Mouse (Mus musculus) cerebellum, adult 9-11 months (tissue): ENCODE measurements around the gene Sugp2.
A peak's percentile ranks its signal among the peaks of the same experiment; 100 is the strongest.
"Not testable (repeated sequence)": the region's sequence is repeated elsewhere in the genome, so short reads cannot be mapped to it uniquely, and the experiment has no call there.

Experiments used
- DNase-seq: peaks from one replicate; pipeline ENCODE4 v3.0.0; 2022

Gene Sugp2

DNA sequence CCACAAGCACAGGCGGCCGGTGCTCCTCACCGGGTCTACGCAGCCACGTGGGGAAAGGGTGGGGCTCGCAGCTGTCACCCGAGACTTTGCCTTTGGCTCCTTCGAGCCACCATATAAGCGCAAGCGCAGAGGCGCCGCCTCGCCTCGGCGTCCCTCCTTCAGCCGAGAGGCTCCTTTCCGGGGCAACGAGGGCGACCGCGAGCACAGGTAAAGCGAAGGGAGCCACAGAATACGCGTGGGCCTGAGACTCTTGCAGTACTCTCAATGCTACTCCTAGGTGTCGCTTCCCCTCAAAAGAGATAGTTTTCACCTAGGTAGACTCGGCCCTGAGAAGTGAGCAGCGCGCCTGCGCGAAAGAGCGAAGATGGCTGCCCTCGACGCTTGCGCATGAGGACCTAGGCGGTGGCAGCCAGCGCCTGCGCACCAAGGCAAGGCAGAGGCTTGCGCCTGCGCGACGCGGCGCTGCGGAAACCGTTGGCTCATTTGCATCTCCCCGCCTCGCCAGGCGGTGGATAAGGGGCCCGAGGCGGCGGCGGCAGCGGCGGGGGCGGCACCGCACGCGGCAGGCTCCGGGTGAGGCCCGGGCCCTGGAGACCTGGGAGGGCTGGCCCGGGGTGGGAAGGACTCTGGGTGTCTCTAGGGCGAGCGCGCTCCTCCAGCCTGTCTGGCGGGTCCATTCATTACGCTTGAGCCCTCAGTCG is at the start of gene Sugp2, which contains the start of gene Armc6:
Gene Sugp2 (plus strand): TSS at position 147 of the 701 bp plus-strand sequence.
Gene Armc6 (minus strand): TSS at position 387 of the 701 bp plus-strand sequence.
- peak; percentile 97 for DNase-seq

- DNase-seq = no peak
These were observed 45.3 kb upstream of the Sugp2 start for GRCm38 (mm10) chr8:70188707-70189106.

DNA sequence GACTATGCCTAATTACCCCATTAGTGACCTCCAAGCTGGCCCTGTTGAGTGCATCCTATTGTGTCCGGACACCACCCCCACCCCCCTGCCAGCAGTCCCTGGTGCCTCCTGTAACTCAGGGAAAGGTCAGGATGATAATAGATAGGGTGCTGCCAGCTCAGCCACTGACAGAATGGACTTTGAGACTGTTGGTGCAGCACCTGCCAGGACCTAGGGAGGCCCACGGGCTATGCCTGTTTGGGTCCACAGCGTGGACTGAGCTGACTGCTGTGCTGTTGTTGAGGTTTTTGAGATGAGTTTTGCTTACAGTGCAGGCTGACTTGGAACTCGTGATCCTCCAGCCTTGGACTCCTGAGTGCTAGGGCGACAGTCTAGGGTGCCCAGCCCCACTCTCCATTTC is 40.8 kb upstream of the Sugp2 start:
- no peak for DNase-seq

DNA sequence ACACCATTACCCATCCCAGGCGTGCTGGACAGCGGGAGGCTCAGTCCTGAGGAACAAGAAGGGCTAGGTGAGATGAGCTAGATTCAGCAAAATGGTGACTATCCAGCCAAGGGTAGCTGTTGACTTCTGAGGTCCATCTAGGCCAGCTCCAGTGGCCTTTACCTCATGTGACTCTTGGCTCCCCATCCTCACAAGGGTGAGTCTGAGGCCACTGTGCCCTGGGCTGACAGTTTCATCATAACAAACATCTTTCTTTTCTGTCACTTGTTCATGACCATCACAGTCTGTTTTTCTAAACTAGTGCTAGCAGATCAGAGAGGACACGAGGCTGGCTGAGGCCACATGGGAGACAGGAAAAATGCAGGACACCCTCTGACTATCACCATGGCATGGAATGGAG is 39.8 kb upstream of the Sugp2 start:
- no peak for DNase-seq

DNA sequence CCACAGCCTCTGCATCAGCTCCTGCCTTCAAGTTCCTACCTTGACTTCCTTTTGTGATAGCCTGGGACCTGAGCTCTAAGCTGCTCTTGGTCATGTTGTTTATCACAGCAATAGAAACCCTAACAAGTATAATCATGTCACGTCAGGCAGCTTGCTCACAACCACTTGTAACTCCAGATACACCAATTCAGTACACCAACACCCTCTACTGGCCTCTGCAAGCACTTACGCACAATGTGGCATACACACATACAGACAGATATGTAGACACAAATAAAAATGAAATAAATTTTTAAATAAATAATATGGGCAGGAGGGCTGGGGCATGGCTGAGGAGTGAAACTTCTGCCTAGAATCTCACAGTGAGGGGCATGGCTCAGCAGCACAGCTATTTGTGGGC is 38.3 kb upstream of the Sugp2 start:
- no peak for DNase-seq

DNA sequence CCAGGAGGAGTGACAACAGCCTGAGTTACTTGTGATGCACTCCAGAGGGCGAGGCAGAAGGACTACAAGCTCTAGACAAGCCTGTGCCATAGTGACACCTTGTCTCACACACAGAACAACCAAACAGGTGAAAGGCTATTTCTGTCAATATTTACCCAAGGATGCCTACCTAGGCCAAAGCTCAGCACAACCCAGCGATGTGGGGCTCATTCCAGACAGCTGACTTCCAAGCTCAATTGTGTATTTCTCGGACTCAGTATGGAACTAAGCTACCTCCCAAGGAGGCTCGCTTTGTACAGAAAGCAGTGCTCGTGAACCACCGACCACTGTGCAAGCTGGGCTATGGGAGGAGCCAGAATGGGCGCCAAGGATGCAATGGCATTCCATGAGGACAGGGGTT is 36.4 kb upstream of the Sugp2 start:
- DNase-seq = no peak

DNA sequence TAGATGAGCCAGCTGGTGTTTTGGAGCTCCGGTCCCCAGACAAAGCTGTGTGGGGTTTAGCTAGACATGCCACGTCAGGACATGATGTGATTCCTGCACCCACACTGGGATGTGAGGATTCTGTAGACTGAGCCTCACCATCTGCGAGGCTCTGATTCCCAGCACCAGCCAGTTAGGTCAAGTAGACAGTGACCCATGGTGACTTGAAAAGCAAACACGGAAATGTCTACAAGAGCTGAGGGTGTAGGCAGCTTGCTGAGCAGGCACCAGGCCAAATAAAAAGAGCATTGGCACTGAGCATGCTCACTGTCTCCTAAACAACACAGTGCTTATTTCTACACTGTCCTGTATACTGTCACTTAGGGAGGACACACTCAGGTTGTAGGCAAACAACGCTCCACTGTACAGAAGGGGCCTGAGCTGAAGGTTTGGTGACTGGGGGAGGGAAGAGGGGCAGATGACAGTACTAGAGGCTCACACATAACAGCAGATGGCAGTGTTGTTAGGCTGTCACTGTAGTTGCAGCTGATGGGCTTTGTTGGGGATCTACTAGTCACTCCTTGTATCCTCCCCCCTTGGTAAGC is 33.8 kb upstream of the Sugp2 start:
- DNase-seq = peak; percentile 81

DNA sequence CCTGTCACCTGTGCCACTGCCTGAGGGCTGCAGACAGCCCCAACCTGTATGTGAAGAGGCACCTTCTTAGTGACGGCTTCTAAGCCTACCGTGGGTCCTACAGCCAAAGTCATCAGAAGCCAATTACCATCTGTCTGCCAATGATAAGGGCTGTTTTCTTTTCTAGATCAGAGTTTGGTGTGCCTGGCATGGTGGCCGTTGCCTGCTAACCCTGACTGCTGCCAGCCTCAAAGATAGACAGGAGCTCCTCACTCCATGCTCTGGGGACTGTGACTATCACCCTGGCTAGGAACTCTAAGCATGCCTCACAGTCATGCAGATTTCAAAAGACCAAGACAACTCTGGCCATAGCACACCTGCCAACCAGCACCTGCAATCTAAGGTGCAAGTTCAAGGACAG is 32.6 kb upstream of the Sugp2 start:
- DNase-seq = no peak

GRCm38 (mm10) chr8:70203072-70203471 is 31.0 kb upstream of the Sugp2 start:
- DNase-seq = no peak

- no peak for DNase-seq
These were observed 29.3 kb upstream of the Sugp2 start for GRCm38 (mm10) chr8:70204757-70205156.

DNA sequence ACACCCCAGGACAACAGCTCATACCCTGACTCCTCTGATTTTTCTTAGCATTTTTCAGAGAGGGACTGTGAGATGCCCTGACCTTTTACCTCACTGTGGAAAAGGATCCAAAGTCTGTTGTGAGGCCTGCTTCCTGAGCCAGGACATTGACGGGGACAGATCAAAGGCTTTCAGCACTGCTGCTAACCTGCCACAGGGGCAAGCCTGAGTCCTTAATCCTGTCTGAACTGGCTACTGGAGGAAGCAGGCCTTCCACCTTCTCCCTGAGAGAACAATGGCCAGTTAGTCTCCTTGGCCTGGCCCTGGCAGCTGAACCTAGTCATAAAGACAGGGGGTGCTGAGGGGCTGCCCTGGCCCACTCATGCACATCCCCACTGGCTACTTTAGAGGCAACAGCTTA is 25.9 kb upstream of the Sugp2 start:
- no peak for DNase-seq

DNA sequence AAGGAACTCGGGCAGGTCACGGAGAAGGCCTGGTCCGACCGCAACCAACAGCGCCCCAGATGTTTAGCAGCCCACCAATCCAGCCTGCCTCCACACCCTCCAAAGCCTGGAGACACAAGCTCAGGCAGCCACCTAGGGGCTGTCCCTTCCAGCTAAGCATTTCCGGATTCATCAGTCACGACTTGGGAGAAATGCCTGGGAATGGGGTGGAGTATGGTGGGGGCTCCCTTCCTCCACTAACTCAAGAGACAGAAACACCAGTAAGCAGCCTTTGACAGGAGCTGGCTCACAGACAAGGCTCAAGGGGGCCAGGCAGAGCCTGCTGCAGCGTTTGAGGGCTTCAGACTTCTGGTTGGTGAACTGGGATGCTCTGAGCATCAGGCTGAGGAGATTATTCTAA is 23.5 kb upstream of the Sugp2 start:
- peak; percentile 54 for DNase-seq

DNA sequence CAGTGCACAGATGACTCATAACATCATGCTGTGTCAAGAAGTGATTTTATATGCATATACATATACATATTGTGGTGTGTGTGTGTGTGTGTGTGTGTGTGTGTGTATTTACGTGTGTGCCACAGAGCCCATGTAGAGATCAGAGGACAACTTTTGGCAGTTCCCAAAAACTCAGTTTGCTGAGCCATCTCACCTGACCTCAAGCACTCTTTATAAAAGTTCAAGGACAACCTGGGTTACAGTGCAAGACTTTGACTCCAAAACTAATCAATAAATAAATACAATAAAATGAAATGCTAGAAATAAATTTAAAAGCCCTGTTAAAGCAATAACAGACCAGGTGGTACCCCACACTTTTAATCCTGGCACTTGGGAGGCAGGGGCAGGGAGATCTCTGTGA is 22.8 kb upstream of the Sugp2 start:
- DNase-seq = no peak

DNA sequence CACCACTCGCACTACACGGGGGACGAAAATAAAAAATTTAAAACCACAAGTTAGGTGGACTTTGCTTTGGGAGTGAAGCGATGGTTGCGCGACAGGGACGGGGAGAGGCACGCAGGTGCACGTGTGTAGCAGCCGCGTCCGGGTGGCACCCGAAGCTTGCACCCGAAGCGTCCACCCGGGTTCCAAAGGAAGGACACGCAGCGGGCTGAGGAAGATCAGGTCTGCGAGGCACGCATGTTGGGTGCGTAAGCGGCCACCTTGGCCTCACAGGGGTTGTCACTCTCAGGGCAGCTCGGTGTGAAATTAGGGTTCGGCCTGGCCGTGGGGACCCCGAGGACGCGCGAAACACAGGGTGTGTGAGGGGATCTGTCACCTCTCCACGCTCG is 22.3 kb upstream of the Sugp2 start:
- DNase-seq = no peak

- peak; percentile 100 for DNase-seq
These were observed 21.6 kb upstream of the Sugp2 start, which contains the start of gene Slc25a42 for GRCm38 (mm10) chr8:70212112-70213055. Gene Slc25a42, minus strand, starts transcription at chr8:70212305.

DNA sequence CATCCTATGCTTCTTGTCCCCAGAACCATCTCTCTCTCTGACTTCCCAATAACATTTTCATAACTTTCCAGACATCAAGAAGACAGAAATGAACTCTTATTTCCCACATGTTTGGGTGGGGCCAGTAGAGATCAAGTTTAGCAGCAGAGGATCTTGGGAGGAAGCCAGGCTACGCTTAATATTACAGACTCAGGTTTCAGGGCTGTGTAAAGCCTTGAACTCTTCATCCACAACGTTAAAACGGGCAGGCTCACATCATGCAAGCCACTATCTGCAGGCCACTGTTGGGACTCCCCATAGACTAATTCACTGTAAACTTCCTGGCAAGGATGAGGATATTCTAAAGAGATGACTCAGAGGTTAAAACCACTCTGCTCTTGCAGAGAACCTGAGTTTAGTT is 19.6 kb upstream of the Sugp2 start:
- no peak for DNase-seq

DNA sequence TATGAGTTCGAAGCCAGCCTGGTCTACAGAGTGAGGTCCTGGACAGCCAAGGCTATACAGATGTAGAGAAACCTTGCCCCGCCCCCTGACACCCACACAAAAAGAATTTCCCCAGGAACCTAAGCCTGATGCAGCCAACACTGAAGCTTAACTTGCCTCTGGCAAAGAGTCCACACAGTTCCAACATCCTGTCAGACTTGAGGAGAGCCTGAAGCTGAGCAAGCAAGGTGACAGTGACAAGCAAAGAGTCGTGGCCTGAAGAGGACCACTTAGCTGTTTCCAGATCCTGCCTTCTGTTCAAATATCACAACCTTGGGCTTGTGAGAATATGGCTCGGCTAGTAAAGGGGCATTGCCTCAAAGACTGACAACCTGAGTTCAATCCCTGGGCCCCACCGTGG is 18.9 kb upstream of the Sugp2 start:
- no peak for DNase-seq

- not testable (repeated sequence) for DNase-seq
These were observed 17.9 kb upstream of the Sugp2 start for GRCm38 (mm10) chr8:70216161-70216560.

DNA sequence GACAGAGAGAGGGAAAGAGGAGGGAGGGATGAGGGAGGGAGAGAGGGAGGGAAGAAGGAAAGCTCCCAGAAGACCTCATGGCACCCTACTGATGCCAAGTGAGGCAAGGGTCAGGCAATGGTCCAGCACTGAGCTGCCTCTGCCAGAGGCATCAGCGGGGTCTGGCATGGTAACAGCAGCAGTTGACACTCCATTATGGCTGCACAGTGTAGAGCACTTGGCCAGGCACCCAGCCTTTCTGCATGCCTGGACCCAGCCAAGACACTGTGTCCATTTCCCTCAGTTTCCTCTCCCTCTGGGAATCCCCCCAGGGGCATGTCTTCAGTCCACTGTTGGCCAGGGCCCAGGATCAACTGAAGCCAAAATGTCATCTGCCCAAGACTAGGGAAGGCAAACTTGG is 17.5 kb upstream of the Sugp2 start:
- peak; percentile 86 for DNase-seq

- DNase-seq = no peak
These were observed 16.6 kb upstream of the Sugp2 start for GRCm38 (mm10) chr8:70217441-70217840.

GRCm38 (mm10) chr8:70219107-70219684 is 14.8 kb upstream of the Sugp2 start:
- DNase-seq = no peak

- DNase-seq = peak; percentile 70
These were observed 13.7 kb upstream of the Sugp2 start for GRCm38 (mm10) chr8:70220236-70220840.

- no peak for DNase-seq
These were observed 13.1 kb upstream of the Sugp2 start for GRCm38 (mm10) chr8:70220911-70221310.
